Mouse (Mus musculus) CH12.LX (cell line): ENCODE measurements around the gene Fcnb.

Source experiments
- CTCF ChIP-seq, 2 experiments: IDR thresholded peaks in 1 of 2; conservative IDR thresholded peaks in 1 of 2; 2 replicates each; pipeline ENCODE4 v1.5.1; 2011 to 2012; ENCODE audit warnings: low read depth in 2 of 2, low read length in 2 of 2, improper control_type of control experiment in 1 of 2, inconsistent platforms in 1 of 2, mild to moderate bottlenecking in 1 of 2, moderate library complexity in 1 of 2
- ETS1 ChIP-seq: conservative IDR thresholded peaks from 2 replicates; pipeline ENCODE4 v1.6.1; 2012; ENCODE audit warnings: low read depth, mild to moderate bottlenecking, inconsistent platforms, low read length, improper control_type of control experiment, moderate library complexity
- POLR2A ChIP-seq: IDR thresholded peaks from 2 replicates; pipeline ENCODE4 v1.6.1; 2011; ENCODE audit warnings: low read depth, mild to moderate bottlenecking, improper control_type of control experiment, low read length
- POLR2AphosphoS2 ChIP-seq: IDR thresholded peaks from 2 replicates; pipeline ENCODE4 v1.6.1; 2011; ENCODE audit warnings: low read depth, low read length, improper control_type of control experiment
- RAD21 ChIP-seq: IDR thresholded peaks from 2 replicates; pipeline ENCODE4 v1.6.1; 2011; ENCODE audit warnings: low read depth, mild to moderate bottlenecking, low read length, improper control_type of control experiment, moderate library complexity
- TBP ChIP-seq: conservative IDR thresholded peaks from 2 replicates; pipeline ENCODE4 v1.6.1; 2011; ENCODE audit warnings: low read depth, low read length, improper control_type of control experiment
- USF2 ChIP-seq: conservative IDR thresholded peaks from 2 replicates; pipeline ENCODE4 v1.6.1; 2011; ENCODE audit warnings: low read depth, low read length, improper control_type of control experiment
- ZC3H11A ChIP-seq: IDR thresholded peaks from 2 replicates; pipeline ENCODE4 v1.6.1; 2012; ENCODE audit warnings: low read depth, mild to moderate bottlenecking, inconsistent platforms, low read length, improper control_type of control experiment
- ZNF384 ChIP-seq: IDR thresholded peaks from 2 replicates; pipeline ENCODE4 v1.6.1; 2012; ENCODE audit warnings: low read depth, low read length, improper control_type of control experiment, inconsistent platforms

DNA sequence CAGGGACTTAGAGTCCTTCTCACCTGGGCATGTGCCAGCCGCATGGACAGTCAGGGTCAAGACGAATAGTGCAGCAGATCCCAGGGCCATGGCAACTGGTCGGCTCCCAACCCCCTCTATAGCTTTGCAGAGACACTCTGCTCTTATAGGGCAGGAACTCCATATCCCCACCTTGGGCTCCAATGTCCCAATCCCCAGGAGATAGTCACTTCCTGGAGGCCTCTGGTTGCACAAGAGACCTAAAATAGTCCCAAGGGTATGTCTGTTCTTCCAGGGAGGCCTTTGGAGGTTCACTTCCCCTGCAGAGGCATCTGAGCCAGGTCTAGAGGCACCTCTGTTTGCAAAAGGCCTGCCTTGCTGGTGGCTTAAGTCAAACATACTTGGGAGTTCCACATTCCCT, at the start of gene Fcnb:
- no peak for TF ChIP-seq ZC3H11A
- TF ChIP-seq CTCF (conservative IDR thresholded peaks at IDR 0.05 in 1 of 2, IDR thresholded peaks at IDR 0.05 in 1 of 2; ENCODE audit: low read depth in 2 of 2, low read length in 2 of 2) = no peak
- no peak for TF ChIP-seq RAD21
- TF ChIP-seq TBP = no peak
- no peak for TF ChIP-seq USF2
- TF ChIP-seq ETS1 = no peak
- TF ChIP-seq ZNF384 = no peak
- no peak for TF ChIP-seq POLR2AphosphoS2
- TF ChIP-seq POLR2A = no peak
